ENCODE assay signal across 25 mouse cellular contexts in genomic region chr11:19118258-19118657, GRCm38 (mm10).
DNase-seq lines count a peak whose midpoint lies in the region; ATAC-seq and TF ChIP-seq lines count a peak whose summit lies in the region.
"Had no signal": no experiment of that assay in that cellular context is flagged by ENCODE, and none has a peak within 500 bp of the region (broad histone marks: within the 10 kb centered on the region; RNA-seq: fewer than 3 reads in every experiment).

No protein-coding gene starts in this region.

- DNase-seq in forebrain, embryonic 10.5 days (ENCODE audit: extremely low spot score, low spot score) = no peak
- DNase-seq in Muller cell, postnatal 12 days (ENCODE audit: inconsistent ontology term) = peak; percentile 86
- peak; percentile 72 for DNase-seq in forebrain, embryonic 14.5 days (ENCODE audit: low spot score)
- DNase-seq in stomach, postnatal 0 days (ENCODE audit: low spot score) = no peak
- DNase-seq in heart, adult 8-10 months (ENCODE audit: low spot score) = no peak
- DNase-seq in urinary bladder, postnatal 25 days (ENCODE audit: low spot score) = no peak
- DNase-seq: adrenal gland, postnatal 25 days; cerebellum, adult 9-10 months; gastrocnemius, postnatal 14 days; heart, adult 11 months; heart, postnatal 10 days; kidney, adult 11 months; kidney, postnatal 36 days; liver, embryonic 13.5 days; lung, adult 2 months; lung, postnatal 14 days; right cerebral cortex, postnatal 14 days; spleen, adult 18-20 months; thymus, postnatal 14 days had no signal

- H3K36me3 ChIP-seq in forebrain, embryonic 12.5 days (replicated peaks) = no peaks in the 10 kb centered on the region
- H3K36me3 ChIP-seq in forebrain, embryonic 10.5 days (replicated peaks) = no peaks in the 10 kb centered on the region
- H3K36me3 ChIP-seq in forebrain, embryonic 14.5 days (ENCODE audit: control insufficient read depth, insufficient read depth, low read length) = no peaks in the 10 kb centered on the region
- no peaks in the 10 kb centered on the region for H3K36me3 ChIP-seq in midbrain, embryonic 15.5 days (replicated peaks)
- H3K36me3 ChIP-seq in stomach, postnatal 0 days (ENCODE audit: control insufficient read depth, insufficient read depth, low read length) = no peaks in the 10 kb centered on the region
- H3K36me3 ChIP-seq: embryonic facial prominence, embryonic 13.5 days; heart, embryonic 12.5 days; kidney, embryonic 15.5 days; liver, embryonic 13.5 days had no signal

- no peak overlapping the region for H3K27ac ChIP-seq in forebrain, embryonic 12.5 days
- no peak overlapping the region for H3K27ac ChIP-seq in forebrain, embryonic 10.5 days
- no peak overlapping the region for H3K27ac ChIP-seq in forebrain, embryonic 14.5 days (ENCODE audit: low read depth, low read length)
- no peak overlapping the region for H3K27ac ChIP-seq in midbrain, embryonic 15.5 days
- H3K27ac ChIP-seq in stomach, postnatal 0 days (replicated peaks) = no peak overlapping the region
- H3K27ac ChIP-seq: embryonic facial prominence, embryonic 13.5 days; kidney, embryonic 15.5 days; liver, embryonic 13.5 days had no signal

- peak; percentile 73; the same call in 1 of the 2 replicates for ATAC-seq in forebrain, embryonic 12.5 days (ENCODE audit: low FRiP score)
- ATAC-seq in forebrain, embryonic 14.5 days = peak; percentile 86
- 0 out of 2 replicates have a peak, but pooled peaks have one; percentile 56 for ATAC-seq in midbrain, embryonic 15.5 days (replicated peaks)
- ATAC-seq in stomach, postnatal 0 days (ENCODE audit: low FRiP score, low TSS enrichment) = no peak
- ATAC-seq: CD4-positive, CD25-positive, alpha-beta regulatory T cell, adult 4 months had no signal

- no peak overlapping the region for H3K9ac ChIP-seq in forebrain, embryonic 12.5 days
- H3K9ac ChIP-seq in forebrain, embryonic 14.5 days (ENCODE audit: low read length) = no peak overlapping the region
- H3K9ac ChIP-seq in midbrain, embryonic 15.5 days = no peak overlapping the region
- no peak overlapping the region for H3K9ac ChIP-seq in stomach, postnatal 0 days (ENCODE audit: low read length)
- H3K9ac ChIP-seq: embryonic facial prominence, embryonic 13.5 days; heart, embryonic 12.5 days; kidney, embryonic 15.5 days; liver, embryonic 13.5 days had no signal

- TF ChIP-seq CTCF in stomach, postnatal 0 days (IDR thresholded peaks at IDR 0.05; ENCODE audit: low read depth) = no peak

- H3K4me3 ChIP-seq in forebrain, embryonic 12.5 days (replicated peaks) = no peak overlapping the region
- no peak overlapping the region for H3K4me3 ChIP-seq in forebrain, embryonic 10.5 days
- no peak overlapping the region for H3K4me3 ChIP-seq in forebrain, embryonic 14.5 days (ENCODE audit: low read depth, low read length)
- H3K4me3 ChIP-seq in midbrain, embryonic 15.5 days = no peak overlapping the region
- H3K4me3 ChIP-seq in stomach, postnatal 0 days (ENCODE audit: low read depth, low read length) = no peak overlapping the region
- H3K4me3 ChIP-seq: embryonic facial prominence, embryonic 13.5 days; heart, embryonic 12.5 days; kidney, embryonic 15.5 days; liver, embryonic 13.5 days had no signal

- H3K9me3 ChIP-seq in forebrain, embryonic 12.5 days = no peaks in the 10 kb centered on the region
- H3K9me3 ChIP-seq in forebrain, embryonic 10.5 days = no peaks in the 10 kb centered on the region
- no peaks in the 10 kb centered on the region for H3K9me3 ChIP-seq in forebrain, embryonic 14.5 days (replicated peaks; ENCODE audit: control insufficient read depth, low read length)
- no peaks in the 10 kb centered on the region for H3K9me3 ChIP-seq in midbrain, embryonic 15.5 days
- no peaks in the 10 kb centered on the region for H3K9me3 ChIP-seq in stomach, postnatal 0 days (ENCODE audit: control insufficient read depth, low read length)
- H3K9me3 ChIP-seq: embryonic facial prominence, embryonic 13.5 days; heart, embryonic 12.5 days; kidney, embryonic 15.5 days; liver, embryonic 13.5 days had no signal

- 16% methylated on average over 4 of the region's 4 CpGs for WGBS in forebrain, embryonic 12.5 days
- 66% methylated on average over 4 of the region's 4 CpGs for WGBS in forebrain, embryonic 10.5 days
- 7% methylated on average over 4 of the region's 4 CpGs for WGBS in forebrain, embryonic 14.5 days
- WGBS in midbrain, embryonic 15.5 days = 28% methylated on average over 4 of the region's 4 CpGs
- WGBS in stomach, postnatal 0 days = 93% methylated on average over 4 of the region's 4 CpGs

- peaks cover 63% of the 10 kb centered on the region for H3K27me3 ChIP-seq in forebrain, embryonic 12.5 days
- peaks cover 87% of the 10 kb centered on the region for H3K27me3 ChIP-seq in forebrain, embryonic 10.5 days (ENCODE audit: poor library complexity, severe bottlenecking)
- peaks cover 31% of the 10 kb centered on the region; the same call in 1 of the 2 replicates for H3K27me3 ChIP-seq in forebrain, embryonic 14.5 days (replicated peaks; ENCODE audit: control insufficient read depth, insufficient read depth, low read length)
- H3K27me3 ChIP-seq in midbrain, embryonic 15.5 days (replicated peaks) = 0 out of 2 replicates have a peak, but pooled peaks cover 4% of the 10 kb centered on the region
- H3K27me3 ChIP-seq in stomach, postnatal 0 days (ENCODE audit: control insufficient read depth, insufficient read depth, low read length) = no peaks in the 10 kb centered on the region
- H3K27me3 ChIP-seq: embryonic facial prominence, embryonic 13.5 days; heart, embryonic 12.5 days; kidney, embryonic 15.5 days; liver, embryonic 13.5 days had no signal

- H3K4me1 ChIP-seq in forebrain, embryonic 12.5 days = peaks cover 15% of the 10 kb centered on the region
- peaks cover 12% of the 10 kb centered on the region for H3K4me1 ChIP-seq in forebrain, embryonic 10.5 days
- H3K4me1 ChIP-seq in forebrain, embryonic 14.5 days (ENCODE audit: control insufficient read depth, insufficient read depth, low read length) = 0 out of 2 replicates have a peak, but pooled peaks cover 4% of the 10 kb centered on the region
- H3K4me1 ChIP-seq in midbrain, embryonic 15.5 days = 0 out of 2 replicates have a peak, but pooled peaks cover 9% of the 10 kb centered on the region
- no peaks in the 10 kb centered on the region for H3K4me1 ChIP-seq in stomach, postnatal 0 days (replicated peaks; ENCODE audit: control insufficient read depth, insufficient read depth)
- H3K4me1 ChIP-seq: heart, embryonic 12.5 days; liver, embryonic 13.5 days had no signal

- no peak for TF ChIP-seq EP300 in stomach, postnatal 0 days (optimal IDR thresholded peaks at IDR 0.05)

- no peak overlapping the region for H3K4me2 ChIP-seq in forebrain, embryonic 12.5 days
- H3K4me2 ChIP-seq in forebrain, embryonic 14.5 days (ENCODE audit: low read length) = no peak overlapping the region
- H3K4me2 ChIP-seq in midbrain, embryonic 15.5 days = no peak overlapping the region
- H3K4me2 ChIP-seq in stomach, postnatal 0 days (replicated peaks; ENCODE audit: low read depth) = no peak overlapping the region
- H3K4me2 ChIP-seq: embryonic facial prominence, embryonic 13.5 days; heart, embryonic 12.5 days; kidney, embryonic 15.5 days; liver, embryonic 13.5 days had no signal

Comparison
In these comparisons a context has a peak if more than half of its experiments do, and no peak if none do; other contexts are left out.
1. DNase-seq: peak in Muller cell, postnatal 12 days (single experiment) and forebrain, embryonic 14.5 days (single experiment); none in forebrain, embryonic 10.5 days (single experiment), stomach, postnatal 0 days (single experiment), heart, adult 8-10 months (single experiment) and urinary bladder, postnatal 25 days (single experiment).